Mouse (Mus musculus): ENCODE results near the gene Sorcs2. TPM values are rescaled to one million over a fixed set of nuclear protein-coding genes. Genes with fewer than 3 reads are reported as not detected.

Gene Sorcs2
- total RNA-seq, 2 experiments from 2014 or later, result 11.4 to 14.6 TPM

DNA sequence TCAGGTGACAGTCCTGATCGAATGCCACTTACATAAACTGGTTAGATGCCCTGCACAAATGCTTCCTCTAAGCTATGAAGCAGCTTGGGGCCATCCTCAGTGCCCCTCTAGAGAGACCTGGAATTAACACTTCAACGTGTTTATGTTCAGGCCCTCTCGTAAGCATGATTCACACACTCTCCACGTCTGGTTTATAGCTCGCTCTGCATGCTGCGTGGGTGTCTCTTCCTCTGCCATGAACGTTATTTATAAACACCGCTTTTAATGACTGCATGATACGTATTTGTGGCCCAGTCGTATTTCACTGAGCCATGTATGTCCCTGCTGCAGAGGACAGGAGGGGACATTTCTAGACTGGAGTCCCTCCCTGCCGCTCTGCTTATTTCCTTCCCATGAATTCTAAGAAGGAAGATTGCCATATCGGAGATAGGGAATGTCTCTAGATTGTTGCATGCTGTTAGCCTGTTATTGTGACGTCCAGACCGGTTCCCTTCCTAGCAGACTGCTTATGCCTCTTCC, 340.1 kb downstream of the Sorcs2 start:
- no peak for DNase-seq

DNA sequence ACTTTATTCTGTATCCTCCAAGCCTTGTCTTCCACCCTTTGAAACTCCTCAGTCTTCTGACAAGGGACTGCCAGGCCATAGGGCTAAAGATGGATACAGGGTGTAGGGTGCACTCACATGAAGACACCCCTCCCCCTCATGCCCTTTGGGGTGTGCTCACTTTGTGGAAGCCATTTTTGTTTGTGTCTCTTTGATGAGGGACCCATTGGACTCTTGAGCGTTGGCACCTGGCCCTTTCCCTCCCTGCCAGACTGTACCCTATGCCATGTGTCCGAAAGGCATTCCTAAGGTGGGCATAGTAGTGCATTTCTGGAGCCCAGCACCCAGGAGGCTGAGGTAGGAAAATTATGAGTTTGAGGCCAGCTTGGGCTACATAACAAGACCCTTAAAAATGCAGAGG, 341.0 kb downstream of the Sorcs2 start:
- no peak for DNase-seq

DNA sequence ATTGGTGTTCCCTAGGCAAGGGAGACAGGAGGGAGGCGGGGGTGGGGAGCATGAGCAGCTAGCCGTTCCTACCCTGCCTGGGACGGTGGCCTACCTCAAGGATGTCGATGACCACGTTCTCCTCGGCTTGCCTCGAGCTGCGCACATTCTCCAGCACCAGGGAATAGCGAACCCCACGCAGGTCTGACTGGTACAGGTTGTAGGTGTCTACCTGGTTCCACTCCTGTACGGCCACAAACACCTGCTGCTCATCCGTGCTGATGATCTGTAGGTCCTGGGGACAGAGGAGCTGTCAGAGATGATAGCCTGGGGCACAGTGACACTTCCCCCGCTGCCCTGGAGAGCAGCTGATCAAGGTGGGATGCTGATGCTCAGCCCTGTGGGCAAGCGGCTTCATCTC, 342.1 kb downstream of the Sorcs2 start:
- no peak for DNase-seq

DNA sequence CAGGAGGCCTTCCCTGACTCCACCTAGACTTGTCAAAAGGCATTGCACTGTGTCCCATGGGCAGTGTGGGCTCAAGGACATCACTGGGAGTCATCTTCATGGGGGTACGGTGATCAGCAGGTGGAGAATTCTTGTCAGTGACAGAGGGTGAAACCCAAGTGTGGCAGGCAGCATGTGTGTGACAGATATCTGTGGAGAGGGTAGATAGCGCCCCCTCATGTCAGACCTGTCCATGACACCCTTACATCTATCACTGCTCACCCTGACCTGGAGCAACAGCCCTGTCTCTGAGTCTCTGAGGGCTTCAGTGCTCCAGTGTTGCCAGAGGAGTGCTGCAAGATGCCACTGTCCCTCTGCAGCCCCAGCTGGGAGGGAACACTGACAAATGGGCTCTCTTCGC, 343.4 kb downstream of the Sorcs2 start:
- peak; percentile 18 for DNase-seq

DNA sequence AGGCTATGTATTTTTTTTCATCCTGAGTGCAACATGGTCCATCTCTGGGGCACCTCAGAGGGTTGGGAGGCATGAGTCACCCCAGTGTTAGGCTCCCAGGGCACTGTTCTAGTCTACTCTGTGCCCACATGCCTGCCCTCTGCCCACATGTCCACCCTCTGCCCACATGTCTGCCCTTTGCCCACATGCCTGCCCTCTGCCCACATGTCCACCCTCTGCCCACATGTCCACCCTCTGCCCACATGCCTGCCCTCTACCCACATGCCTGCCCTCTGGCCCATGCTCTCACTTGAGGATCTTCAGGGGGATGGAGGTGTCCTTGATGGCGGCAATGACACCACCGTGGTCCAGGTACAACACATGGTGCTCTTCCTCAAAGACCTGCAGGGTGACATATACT, 354.8 kb downstream of the Sorcs2 start:
- DNase-seq, result no peak

DNA sequence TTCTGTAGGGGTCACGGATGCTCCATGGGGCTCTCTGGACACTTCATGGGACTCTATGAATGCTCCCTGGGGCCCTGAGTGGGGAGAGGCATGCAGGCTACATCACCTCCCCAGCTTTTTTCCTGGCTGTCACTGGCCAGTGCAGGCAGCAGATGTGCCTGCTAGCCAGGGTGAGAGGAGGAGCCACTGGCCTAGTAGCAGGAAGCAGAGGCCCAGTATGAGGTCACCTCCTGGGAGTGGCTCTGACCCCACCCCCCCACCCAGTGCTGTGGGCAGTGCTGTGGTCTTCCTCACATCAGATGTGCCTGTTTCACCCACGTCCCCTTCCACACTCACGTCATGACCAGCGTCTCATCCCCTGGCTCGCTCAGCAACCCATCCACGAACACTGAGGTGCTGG, 356.2 kb downstream of the Sorcs2 start:
- no peak for DNase-seq

DNA sequence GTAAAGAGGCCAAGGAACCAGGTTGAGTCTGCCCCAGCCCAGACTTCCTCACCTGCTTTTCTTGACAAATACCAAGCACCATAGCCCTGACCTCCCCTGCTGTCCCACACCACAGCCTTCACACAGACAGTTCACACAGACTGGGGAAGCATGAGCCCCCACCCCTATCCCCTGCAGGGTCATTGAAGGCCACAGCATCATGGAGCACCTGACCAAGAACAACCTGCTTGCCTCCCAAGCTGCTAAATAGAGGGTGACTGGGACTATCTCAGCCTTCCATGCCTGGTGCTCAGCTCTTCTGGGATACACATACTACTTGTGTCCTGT, 356.7 kb downstream of the Sorcs2 start:
- DNase-seq, result no peak

DNA sequence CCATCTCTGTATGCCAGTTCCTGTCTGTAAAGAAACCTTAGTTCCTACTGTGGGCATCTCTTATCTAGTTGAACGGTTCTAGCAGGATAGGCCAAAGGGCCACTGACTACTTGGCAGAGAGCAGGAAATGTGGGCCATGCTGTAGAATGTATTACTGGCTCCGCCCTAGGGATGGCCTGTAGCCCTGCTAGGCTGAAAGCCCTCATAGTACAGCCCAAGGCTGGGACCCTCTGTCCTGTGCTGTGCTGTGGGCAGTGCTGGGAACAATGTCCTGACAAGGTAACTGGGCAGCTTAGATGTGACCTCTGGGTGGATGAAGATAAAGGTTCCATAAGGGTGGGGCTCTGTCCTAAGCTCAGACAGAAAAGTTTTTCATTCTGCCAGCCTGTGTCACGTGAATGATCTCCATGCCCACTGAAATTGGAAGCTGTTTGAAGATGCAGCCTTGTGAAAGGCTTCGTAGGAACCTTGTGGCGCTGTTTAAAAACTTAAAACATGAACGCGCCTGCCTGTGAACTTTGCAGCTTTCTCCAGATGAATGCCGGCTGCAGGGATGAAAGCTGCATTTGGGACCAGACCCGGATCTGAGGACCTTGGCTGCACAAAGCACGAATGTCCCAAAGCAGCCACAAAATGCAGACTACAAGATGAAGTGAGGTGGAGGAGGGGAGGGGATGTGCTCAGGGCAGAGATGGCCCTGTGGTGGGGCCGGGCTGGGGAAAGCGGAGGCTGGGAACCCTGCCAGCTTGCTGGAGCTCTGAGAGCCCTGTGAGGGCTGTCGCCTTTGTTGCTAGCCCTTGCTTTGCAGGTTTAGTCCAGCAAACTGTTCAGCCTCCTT, 357.3 kb downstream of the Sorcs2 start:
- peak; percentile 75 for DNase-seq

DNA sequence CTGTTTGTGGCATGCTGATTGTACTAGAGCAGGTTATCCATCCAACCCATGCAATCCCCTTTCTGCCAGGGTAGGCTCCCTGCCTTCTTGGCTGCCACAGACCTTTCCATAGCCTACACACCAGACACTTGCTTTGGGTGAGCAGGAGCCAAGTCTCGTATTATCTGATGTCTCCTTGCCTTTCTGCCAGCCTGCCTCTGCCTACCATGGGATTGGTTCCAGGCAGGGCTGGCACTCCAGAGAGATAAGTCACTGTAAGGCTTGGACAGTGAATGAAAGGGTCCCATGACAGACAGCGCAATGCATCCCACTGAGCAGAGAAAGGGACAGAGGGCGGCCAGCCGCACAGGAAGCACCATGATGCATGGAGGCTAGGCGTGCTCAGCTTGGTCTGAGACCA, 358.3 kb downstream of the Sorcs2 start:
- no peak for DNase-seq

DNA sequence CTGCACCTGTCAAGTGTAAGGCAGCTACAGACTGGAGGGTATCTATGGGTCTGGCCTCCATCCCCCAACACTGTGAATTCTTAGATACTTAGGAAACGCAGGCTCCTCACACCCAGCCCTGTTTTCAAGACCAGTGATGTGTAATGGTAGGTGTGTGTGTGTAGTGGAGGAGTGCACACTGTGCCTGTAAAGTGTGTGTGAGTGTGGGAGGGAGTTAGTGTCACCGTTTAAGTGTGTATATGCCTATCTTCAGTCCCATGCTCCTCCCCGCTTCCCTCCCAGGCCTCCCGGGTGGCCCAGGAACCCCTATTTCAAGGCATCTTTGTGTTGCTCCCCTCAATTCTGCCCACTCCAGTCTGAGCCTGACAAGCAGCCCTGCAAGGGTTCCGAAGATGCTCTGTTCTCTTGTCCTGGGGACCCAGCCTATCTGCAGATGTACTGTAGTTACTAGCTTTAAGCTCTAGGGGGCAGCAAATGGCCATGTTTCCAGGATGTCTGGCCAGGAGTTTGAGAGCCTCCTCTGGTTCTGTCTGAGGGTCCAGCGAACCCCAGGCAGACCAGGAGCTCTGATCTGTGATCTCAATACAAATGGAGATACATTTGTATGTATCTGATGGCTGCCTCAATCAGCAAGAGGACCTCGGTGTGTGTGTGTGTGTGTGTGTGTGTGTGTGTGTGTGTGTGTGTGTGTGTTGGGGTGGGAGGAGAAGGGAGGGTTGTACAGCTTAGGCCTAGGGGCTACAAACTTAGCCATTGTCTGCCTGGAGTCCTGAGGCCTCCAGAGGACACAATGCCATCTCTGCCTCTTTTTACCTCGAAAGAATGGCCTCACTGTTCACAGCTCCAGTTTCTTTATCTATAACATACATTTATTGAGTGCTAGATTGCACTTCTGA, 364.2 kb downstream of the Sorcs2 start:
- DNase-seq, result peak; percentile 59

DNA sequence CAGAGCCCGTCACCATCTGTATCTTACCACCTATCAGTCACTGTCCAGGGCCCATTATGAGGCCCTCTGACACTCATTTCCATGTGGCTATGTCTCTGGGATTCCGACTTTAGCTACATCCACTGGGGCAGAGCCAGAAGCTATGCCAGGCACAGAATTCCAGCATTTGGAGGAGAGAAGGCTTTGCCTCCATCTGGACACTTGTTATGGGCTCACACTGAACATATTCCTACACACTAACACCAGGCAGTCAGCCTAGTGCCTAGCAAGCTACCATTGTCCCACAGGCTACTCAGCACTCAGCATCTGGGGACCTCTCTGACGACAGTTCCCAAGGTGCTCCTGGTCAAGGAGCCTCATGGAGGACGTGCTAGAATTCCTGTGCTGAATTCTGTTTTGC, 372.9 kb downstream of the Sorcs2 start:
- DNase-seq, result no peak

DNA sequence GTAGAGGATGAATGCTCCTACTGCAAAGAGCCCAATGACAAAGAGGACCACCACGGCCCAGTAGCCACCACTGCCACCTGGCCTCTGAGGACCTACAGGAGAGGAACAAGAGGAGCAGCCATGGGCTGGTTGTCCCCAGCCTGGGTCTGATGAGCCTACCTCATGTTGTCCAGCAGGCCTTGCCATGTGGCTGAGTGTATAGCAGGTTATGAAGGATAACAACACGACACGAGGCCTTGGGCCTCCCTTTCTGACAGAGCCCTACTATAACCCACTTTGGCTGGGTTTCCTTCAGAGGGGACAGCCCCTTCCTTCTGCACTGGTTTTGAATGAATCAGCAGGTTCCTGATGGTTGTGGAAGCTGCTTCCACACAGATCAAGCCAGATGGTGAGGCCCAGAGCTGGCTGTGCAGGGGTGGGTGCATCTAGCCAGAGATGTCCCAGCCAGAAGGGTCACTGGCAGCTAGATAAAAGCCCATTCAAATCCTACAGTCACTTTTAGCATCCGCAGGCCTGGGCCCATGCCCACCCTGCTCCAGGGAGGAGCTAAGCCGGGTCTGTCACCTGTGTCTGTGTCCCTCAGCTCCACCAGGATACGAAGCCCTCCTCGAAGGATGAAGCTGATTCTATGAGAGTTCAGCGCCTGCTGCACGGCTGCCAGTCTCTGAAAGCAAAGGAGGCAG, 373.8 kb downstream of the Sorcs2 start:
- no peak for DNase-seq

DNA sequence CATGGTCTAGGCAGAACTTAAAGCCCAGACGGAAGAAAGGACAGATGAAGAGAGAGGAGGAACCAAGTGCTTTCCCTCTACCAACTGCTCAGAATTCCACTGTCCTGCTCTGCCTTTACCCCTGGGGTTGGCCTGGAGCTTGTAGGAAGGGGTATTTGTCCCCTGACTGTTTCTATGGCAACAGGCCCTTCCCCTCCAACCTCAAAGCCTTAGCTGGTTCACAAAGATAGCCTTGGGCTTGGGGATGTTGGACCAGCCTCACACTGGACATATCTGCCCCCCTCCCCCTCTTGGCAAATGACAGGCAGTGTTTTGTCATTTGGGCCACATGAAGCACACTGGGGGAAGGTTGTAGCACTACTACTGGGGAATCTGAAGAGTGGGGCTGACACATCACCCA, 375.6 kb downstream of the Sorcs2 start:
- DNase-seq, result no peak

DNA sequence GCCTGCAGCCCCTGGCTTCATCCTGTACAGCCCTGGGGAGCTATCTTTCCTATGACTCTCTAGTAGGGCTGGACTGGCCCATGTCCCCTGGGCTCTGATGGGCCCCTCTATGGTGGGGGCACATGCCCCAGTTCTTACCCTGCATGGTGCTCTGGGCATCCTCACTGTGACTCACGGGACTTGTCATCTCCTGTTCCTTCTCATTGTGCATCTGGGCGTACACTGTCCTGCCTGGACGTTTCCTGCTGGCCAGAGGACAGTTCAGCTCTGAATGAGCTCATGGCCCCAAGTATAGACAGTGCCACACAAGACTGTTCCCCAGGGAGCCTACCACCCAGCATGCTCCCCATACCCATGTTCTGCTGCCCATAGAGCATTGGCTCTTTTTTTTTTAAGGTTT, 376.8 kb downstream of the Sorcs2 start:
- no peak for DNase-seq

DNA sequence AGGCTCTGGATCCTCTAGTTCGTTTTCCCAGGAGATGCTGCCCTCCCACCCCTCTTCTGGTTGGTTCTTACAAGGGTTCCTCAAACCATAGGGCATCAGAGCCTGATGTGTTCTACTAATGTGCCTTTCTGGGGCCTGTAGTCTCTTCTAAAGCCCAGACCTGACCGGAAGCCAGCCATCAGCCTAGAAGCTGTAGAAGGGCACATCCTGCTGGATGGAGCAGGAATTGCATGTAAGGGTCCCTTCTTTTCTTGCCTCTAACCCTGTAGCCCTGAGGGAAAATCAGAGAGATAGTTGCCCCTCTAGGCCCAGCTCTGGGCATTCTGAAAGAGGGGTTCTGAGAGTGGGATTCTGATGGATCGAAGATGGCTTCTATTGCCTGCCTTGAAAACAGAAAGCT, 379.6 kb downstream of the Sorcs2 start:
- DNase-seq, result no peak

DNA sequence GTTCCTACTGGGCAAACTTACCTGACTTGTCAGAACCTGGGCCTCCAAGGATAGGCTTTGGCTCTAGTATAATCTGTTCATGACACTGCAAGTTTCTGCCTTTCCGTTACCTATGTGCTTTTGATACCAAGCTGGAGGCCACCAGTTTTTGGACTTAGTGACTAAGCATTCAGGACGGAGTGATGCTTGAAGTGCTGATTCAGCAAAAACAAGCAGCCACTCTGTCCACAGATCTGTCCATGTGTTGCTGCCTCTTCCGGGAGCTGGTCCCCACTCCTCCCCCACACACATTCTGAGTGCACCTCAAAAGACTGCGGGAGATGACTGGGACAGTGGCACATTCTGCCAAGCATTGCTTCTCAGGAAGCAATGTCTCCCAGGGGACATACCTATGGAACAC, 388.5 kb downstream of the Sorcs2 start:
- no peak for DNase-seq

DNA sequence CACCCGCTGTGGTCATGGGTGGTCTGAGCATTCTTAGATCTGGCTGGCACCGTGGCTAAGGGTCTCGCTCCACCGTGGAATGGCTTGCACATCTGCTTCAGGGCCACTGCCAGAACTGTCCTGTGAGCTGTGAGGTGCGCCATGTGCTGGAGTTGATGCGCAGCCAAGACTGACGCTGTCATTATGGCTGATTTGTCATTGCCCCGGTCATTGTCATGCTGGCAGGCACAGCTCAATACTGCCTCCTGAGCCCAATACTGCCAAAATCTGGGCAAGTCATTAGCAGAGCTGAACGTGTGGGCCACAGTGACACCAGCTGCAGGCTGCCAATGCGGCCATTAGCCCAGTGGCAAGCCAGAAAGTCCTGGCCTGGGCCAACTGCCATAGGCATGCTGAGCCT, 390.3 kb downstream of the Sorcs2 start:
- DNase-seq, result no peak

DNA sequence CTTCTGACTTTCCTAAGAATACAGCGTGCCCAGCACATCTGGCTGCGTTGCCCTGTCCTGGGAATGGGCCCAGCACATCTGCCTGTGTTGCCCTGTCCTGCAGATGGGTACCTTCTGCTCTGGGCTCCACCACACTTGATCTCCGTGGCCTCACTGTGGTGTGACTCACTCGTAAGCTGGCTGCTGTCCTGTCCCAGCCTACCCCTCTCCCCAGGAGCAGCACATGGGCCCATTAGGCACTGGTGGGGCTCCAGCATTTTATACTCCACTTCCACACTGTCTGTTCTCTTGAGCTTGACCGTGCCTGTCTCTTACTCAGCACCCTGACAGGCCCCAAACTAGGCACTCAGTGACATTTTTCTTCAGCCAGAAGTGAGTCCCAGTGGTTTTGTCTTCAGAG, 391.4 kb downstream of the Sorcs2 start:
- DNase-seq, result peak; percentile 16

DNA sequence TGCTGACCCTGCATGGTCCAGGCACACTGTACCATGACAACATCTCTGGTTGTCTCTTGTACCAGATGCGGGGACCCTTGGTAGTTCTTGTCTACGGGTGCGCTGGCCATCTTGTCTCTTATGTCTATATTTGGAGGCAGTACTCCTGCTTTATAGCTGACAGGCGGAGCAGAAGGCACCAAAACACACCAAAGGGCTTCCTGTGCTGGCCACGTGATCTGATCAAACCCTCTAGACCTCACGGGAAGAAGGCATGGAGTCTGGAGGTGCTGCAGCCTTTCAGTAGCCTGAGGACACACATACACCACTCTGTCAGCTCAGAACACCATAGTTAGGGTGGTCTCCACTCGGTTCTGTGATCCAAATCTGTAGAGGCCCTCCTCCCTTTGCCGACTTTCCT, 391.8 kb downstream of the Sorcs2 start:
- DNase-seq, result no peak

DNA sequence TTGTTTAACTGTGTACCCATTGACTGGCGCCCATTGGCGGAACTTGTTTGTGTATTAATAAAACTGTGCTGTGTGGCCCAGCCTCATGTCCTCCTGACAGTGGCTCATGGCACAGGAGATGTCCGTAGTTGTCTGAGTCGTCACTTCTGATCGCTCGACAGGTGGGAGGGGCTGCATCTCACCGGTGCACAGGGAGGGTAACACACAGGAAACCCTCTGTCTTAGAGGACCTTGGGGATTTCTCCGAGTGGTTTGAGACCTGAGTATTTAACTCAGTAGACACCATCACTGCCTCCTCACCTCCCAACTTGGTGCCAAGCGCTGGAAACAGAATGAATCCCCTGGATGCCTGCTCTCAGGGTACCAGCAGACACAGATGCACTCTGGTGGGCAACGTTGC, 394.1 kb downstream of the Sorcs2 start:
- no peak for DNase-seq

DNA sequence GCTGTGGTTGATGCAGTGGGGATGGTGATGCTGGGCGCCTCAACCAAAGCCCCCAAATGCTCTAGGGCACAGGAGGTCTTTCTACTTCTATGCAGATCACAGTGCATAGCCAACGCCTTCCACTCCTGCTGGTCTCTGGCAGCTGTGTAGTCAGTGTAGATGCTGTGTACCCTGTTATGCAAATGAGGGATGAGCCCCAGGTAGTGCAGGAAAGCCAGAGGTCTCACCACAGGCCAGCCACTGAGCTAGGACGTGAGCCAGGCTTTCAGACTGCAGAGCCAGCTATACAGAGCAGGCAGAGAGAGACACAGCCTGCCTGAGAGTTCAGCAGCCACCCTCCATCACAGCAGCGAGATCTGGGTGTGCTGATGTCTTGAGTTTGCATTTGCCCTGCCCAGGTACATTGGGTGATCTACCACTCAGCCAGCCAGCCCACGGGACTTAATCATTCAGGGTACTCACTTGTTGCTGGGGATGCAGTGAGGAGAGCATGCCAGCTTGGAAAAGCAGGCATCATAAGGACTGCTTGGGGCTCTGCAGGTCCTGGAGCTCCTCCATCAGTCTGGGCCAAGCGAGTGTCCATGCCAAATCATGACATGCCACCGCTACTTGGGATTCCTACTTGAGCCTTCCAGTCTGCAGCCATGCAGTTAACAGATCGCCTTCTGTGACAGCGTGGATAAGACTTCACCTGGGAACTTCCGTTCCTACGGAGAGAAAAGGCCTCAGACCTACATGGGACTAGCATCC, 407.8 kb downstream of the Sorcs2 start:
- DNase-seq, result no peak

DNA sequence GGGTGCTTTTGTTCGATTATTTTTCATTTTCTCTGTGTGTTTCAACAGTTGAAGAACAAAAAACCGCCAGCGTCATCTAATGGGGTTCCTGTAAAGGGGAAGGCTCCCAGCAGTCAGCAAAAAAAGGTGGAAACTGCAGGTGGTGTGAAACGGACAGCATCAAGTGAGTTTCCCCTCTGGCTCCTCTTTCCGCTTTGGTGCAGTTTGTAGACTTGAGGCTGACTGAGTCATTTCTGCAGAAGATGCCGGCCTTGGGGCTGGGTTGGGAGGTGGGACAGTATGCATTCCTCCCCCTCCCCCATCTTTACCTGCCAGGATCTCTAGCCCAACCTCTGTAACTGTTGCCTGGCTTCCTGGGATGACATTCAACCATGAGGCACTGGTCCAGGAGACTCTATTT, 408.4 kb downstream of the Sorcs2 start:
- no peak for DNase-seq
